Mouse (Mus musculus) liver, embryonic 14.5 days (tissue): ENCODE measurements around the gene Usp2. TPM values are rescaled to one million over a fixed set of nuclear protein-coding genes. Genes with fewer than 3 reads are reported as not detected.

Source experiments
- ATAC-seq: fragments of 200-750 bp; cut with Nextera tagmentation; 2 replicates; pipeline ENCODE4 v1.8.0; 2017; ENCODE audit warnings: moderate number of reproducible peaks, mild to moderate bottlenecking, moderate library complexity; ENCODE audit not compliant: insufficient read depth
- DNase-seq, 3 experiments: peaks; one replicate each; pipeline ENCODE4 v3.0.0-alpha.2; 2012 to 2013; ENCODE audit warnings: low read depth in 3 of 3, low spot score in 3 of 3
- H3K27ac ChIP-seq: fragments of 300-500 bp; sonication (generic); 2 replicates; pipeline ENCODE4 v1.5.1; 2014; ENCODE audit warnings: moderate library complexity, mild to moderate bottlenecking, control low read depth, inconsistent platforms
- H3K27me3 ChIP-seq: fragments of 300-500 bp; sonication (generic); 2 replicates; pipeline ENCODE4 v1.6.1; 2014; ENCODE audit warnings: mild to moderate bottlenecking, low read length, moderate library complexity; ENCODE audit not compliant: control insufficient read depth, insufficient read depth
- H3K36me3 ChIP-seq: fragments of 300-500 bp; sonication (generic); replicated peaks from 2 replicates; pipeline ENCODE4 v1.6.1; 2014; ENCODE audit warnings: low read depth; ENCODE audit not compliant: control insufficient read depth, insufficient read depth
- H3K4me1 ChIP-seq, 2 experiments: fragments of 200-500 bp in 1 of 2; fragments of 300-500 bp in 1 of 2; sonication (generic) in 1 of 2; replicated peaks; 2 replicates each; pipeline ENCODE4 v1.6.1; 2012 to 2014; ENCODE audit warnings: antibody characterized with exemption in 1 of 2, inconsistent platforms in 1 of 2, low read length in 1 of 2; ENCODE audit not compliant: control insufficient read depth in 2 of 2, insufficient read depth in 2 of 2
- H3K4me2 ChIP-seq: fragments of 300-500 bp; sonication (generic); 2 replicates; pipeline ENCODE4 v1.6.1; 2014; ENCODE audit warnings: low read depth, mild to moderate bottlenecking, control low read depth, moderate library complexity
- H3K4me3 ChIP-seq, 2 experiments: fragments of 200-500 bp in 1 of 2; fragments of 300-500 bp in 1 of 2; sonication (generic) in 1 of 2; 2 replicates each; pipeline ENCODE4 v1.5.1; 2012 to 2014; ENCODE audit warnings: low read depth in 2 of 2, low read length in 2 of 2, mild to moderate bottlenecking in 2 of 2, control low read depth in 1 of 2, inconsistent platforms in 1 of 2, moderate library complexity in 1 of 2; ENCODE audit not compliant: insufficient read depth in 1 of 2
- H3K9ac ChIP-seq: fragments of 300-500 bp; sonication (generic); replicated peaks from 2 replicates; pipeline ENCODE4 v1.6.1; 2014; ENCODE audit warnings: mild to moderate bottlenecking, control low read depth, moderate library complexity
- H3K9me3 ChIP-seq: fragments of 300-500 bp; sonication (generic); 2 replicates; pipeline ENCODE4 v1.6.1; 2016; ENCODE audit warnings: low read length, mixed read lengths; ENCODE audit not compliant: control insufficient read depth
- CTCF ChIP-seq: IDR thresholded peaks from 2 replicates; pipeline ENCODE4 v1.5.1; 2016; ENCODE audit warnings: antibody characterized with exemption, low read depth, control low read depth
- EP300 ChIP-seq: IDR thresholded peaks from 2 replicates; pipeline ENCODE4 v1.6.1; 2016; ENCODE audit warnings: antibody characterized with exemption, low read depth
- WGBS: fragments of 180-500 bp; shearing (Covaris S2); extraction: QIAGEN DNeasy Blood & Tissue Kit; methylation state at CpG from one replicate; pipeline ENCODE4 v1.1.7; 2014; ENCODE audit not compliant: insufficient replicate concordance; 5-methylcytosine and 5-hydroxymethylcytosine counted together
- polyA plus RNA-seq, 2 experiments: library from polyadenylated mRNA; depleted of rRNA in 1 of 2; stranded (reverse) in 1 of 2; unstranded in 1 of 2; fragments of >200 nt; fragmentation: Nextera tagmentation in 1 of 2; extraction: Ambion mirVana in 1 of 2; gene quantifications; 2 replicates each; pipeline versions ENCODE4 v1.2.1 to v1.2.3; 2012 to 2014

Usp2 gene
- polyA plus RNA-seq, 2 experiments = 0.27 to 1.6 TPM

- no peak for DNase-seq
- 39% methylated on average over 5 of the region's 5 CpGs for WGBS
- ATAC-seq = no peak
- TF ChIP-seq CTCF = no peak
- no peak for TF ChIP-seq EP300
- no peak overlapping the region for H3K9ac ChIP-seq
- no peak overlapping the region for H3K4me3 ChIP-seq
- H3K36me3 ChIP-seq = no peaks in the 10 kb centered on the region
- H3K27ac ChIP-seq = no peak overlapping the region
- H3K9me3 ChIP-seq = no peaks in the 10 kb centered on the region
- no peak overlapping the region for H3K4me2 ChIP-seq
- H3K4me1 ChIP-seq = peaks cover 0 to 6% of the 10 kb centered on the region in 2 experiments; a peak in 1 of 4 replicates
- peaks cover 78% of the 10 kb centered on the region for H3K27me3 ChIP-seq
These were observed 65.4 kb downstream of the Usp2 start for GRCm38 (mm10) chr9:44132200-44132599.

GRCm38 (mm10) chr9:44133287-44133686, 66.5 kb downstream of the Usp2 start:
- no peak for TF ChIP-seq CTCF
- no peak for TF ChIP-seq EP300
- Histone ChIP-seq H3K36me3 (no peaks in the 10 kb centered on the region), H3K27ac (no peak overlapping the region), H3K4me2 (no peak overlapping the region), H3K27me3 (peaks cover 80% of the 10 kb centered on the region), H3K9me3 (no peaks in the 10 kb centered on the region), H3K4me3 (no peak overlapping the region), H3K9ac (no peak overlapping the region), H3K4me1 (peaks cover 0 to 6% of the 10 kb centered on the region in 2 experiments; a peak in 1 of 4 replicates)
- ATAC-seq = no peak
- DNase-seq = no peak
- WGBS = 24% methylated on average over 2 of the region's 2 CpGs

- DNase-seq = no peak
- H3K4me2 ChIP-seq = peak within 1 kb of the TSS; percentile 56
These were observed 67.5 kb downstream of the Usp2 start, which contains the start of gene Mcam for GRCm38 (mm10) chr9:44134101-44134850. Gene Mcam (plus strand): TSS chr9:44134469.

GRCm38 (mm10) chr9:44134851-44135730, 68.3 kb downstream of the Usp2 start:
- DNase-seq (no peak), ATAC-seq (no peak)
- Histone ChIP-seq H3K36me3 (no peaks in the 10 kb centered on the region), H3K9me3 (no peaks in the 10 kb centered on the region), H3K4me1 (0 out of 4 replicates have a peak, but pooled peaks cover 0 to 3% of the 10 kb centered on the region in 2 experiments), H3K9ac (no peak overlapping the region; the same call in 1 of the 2 replicates), H3K4me2 (peak overlapping the region; percentile 56), H3K4me3 (peak overlapping the region; percentile 36 to 47), H3K27me3 (peaks cover 68% of the 10 kb centered on the region), H3K27ac (no peak overlapping the region)
- 5% methylated on average over 48 of the region's 49 CpGs for WGBS
- TF ChIP-seq CTCF = no peak
- TF ChIP-seq EP300 = no peak

More at GRCm38 (mm10) chr9:44134101-44134850, 67.5 kb downstream of the Usp2 start, which contains the start of gene Mcam:
- H3K9me3 ChIP-seq = no peaks in the 10 kb centered on the region
- H3K4me1 ChIP-seq = peaks cover 0 to 6% of the 10 kb centered on the region in 2 experiments; a peak in 1 of 4 replicates
- no peak for ATAC-seq
- peak within 1 kb of the TSS; percentile 36 to 47 for H3K4me3 ChIP-seq
- no peak within 1 kb of the TSS for H3K27ac ChIP-seq
- no peak for TF ChIP-seq EP300
- TF ChIP-seq CTCF = no peak
- H3K27me3 ChIP-seq = peaks cover 76% of the 10 kb centered on the region
- 2% methylated on average over 54 of the region's 55 CpGs for WGBS
- H3K9ac ChIP-seq = no peak within 1 kb of the TSS; the same call in 1 of the 2 replicates
- no peaks in the 10 kb centered on the region for H3K36me3 ChIP-seq
